Comparison of ENCODE assay signal across 23 mouse cellular contexts in the genomic region with DNA sequence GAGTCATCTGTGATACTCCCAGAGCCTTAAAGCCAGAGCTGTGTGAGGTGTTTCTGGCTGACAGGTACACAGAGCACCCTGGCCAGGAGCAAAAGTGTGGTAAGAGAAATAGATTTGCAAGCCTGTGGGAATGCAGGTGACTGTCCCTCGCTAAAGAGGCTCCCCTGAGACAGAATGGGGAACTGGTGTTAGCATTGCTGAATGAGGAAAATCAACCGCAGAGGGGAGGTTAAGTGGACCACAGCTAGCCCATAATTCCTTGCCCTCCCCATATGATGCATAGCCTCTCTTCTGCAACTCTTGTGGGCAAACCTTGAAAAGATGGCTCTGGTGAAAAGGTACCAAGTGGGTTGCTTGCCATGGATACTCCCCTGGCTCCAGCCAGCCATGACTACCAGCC. TPM values are rescaled to one million over a fixed set of nuclear protein-coding genes. Genes with fewer than 3 reads are reported as not detected.
DNase-seq lines count a peak whose midpoint lies in the region; ATAC-seq and TF ChIP-seq lines count a peak whose summit lies in the region.
"Had no signal": no experiment of that assay in that cellular context is flagged by ENCODE, and none has a peak within 500 bp of the region (broad histone marks: within the 10 kb centered on the region; RNA-seq: fewer than 3 reads in every experiment).

No protein-coding gene starts in this region.

- no peak overlapping the region for H3K4me3 ChIP-seq in CH12.LX (replicated peaks in 1 of 3; ENCODE audit: low read depth in 2 of 3, low read length in 2 of 3, poor library complexity in 1 of 3)
- H3K4me3 ChIP-seq in hindbrain, embryonic 10.5 days: no peak overlapping the region
- H3K4me3 ChIP-seq: embryonic facial prominence, embryonic 15.5 days; erythroblast, embryonic 14.5 days; forebrain, embryonic 10.5 days; heart, adult 2 months; hindbrain, embryonic 13.5 days had no signal

- H3K4me2 ChIP-seq in CH12.LX (ENCODE audit: insufficient read depth, low read depth, poor library complexity, severe bottlenecking): no peak overlapping the region
- H3K4me2 ChIP-seq: embryonic facial prominence, embryonic 15.5 days; hindbrain, embryonic 13.5 days had no signal

- peaks cover 12 to 34% of the 10 kb centered on the region in 2 experiments for H3K4me1 ChIP-seq in CH12.LX (ENCODE audit: control insufficient read depth in 1 of 2, insufficient read depth in 2 of 2)
- peaks cover 22% of the 10 kb centered on the region for H3K4me1 ChIP-seq in hindbrain, embryonic 10.5 days (replicated peaks)

- no peak for TF ChIP-seq RAD21 in CH12.LX (IDR thresholded peaks at IDR 0.05; ENCODE audit: low read depth, low read length)

- DNase-seq in 416B (ENCODE audit: low read depth) (peak; percentile 70), CH12.LX (ENCODE audit: extremely low read depth) (no peak)
- no peak for DNase-seq in hindbrain, embryonic 10.5 days (ENCODE audit: low spot score)
- DNase-seq in cerebellum, adult 9-11 months: no peak
- no peak for DNase-seq in ovary, postnatal 10 days (ENCODE audit: low spot score)
- DNase-seq: cerebellum, adult 11-12 months; cerebellum, postnatal 10 days; embryo, embryonic 11 days; gastrocnemius, postnatal 10 days; heart, adult 2 months had no signal

- H3K9me3 ChIP-seq in CH12.LX (replicated peaks; ENCODE audit: low read length): no peaks in the 10 kb centered on the region
- H3K9me3 ChIP-seq in hindbrain, embryonic 10.5 days: no peaks in the 10 kb centered on the region
- H3K9me3 ChIP-seq: embryonic facial prominence, embryonic 15.5 days; forebrain, embryonic 10.5 days; hindbrain, embryonic 13.5 days had no signal

- in situ Hi-C loops in CH12.LX (cut with MboI; ENCODE audit: low pct_ligation_motif_present, low pct_unique_long_range_greater_than_20kb, low sequenced_read_pairs): no loop called here

- H3K36me3 ChIP-seq in CH12.LX (replicated peaks in 1 of 2; ENCODE audit: control insufficient read depth in 1 of 2, insufficient read depth in 1 of 2, low read length in 1 of 2): no peaks in the 10 kb centered on the region
- no peaks in the 10 kb centered on the region for H3K36me3 ChIP-seq in hindbrain, embryonic 10.5 days
- H3K36me3 ChIP-seq: embryonic facial prominence, embryonic 15.5 days; forebrain, embryonic 10.5 days; hindbrain, embryonic 13.5 days had no signal

- H3K27ac ChIP-seq in CH12.LX (ENCODE audit: insufficient read depth, low read depth): no peak overlapping the region
- no peak overlapping the region for H3K27ac ChIP-seq in hindbrain, embryonic 10.5 days
- H3K27ac ChIP-seq: embryonic facial prominence, embryonic 15.5 days; forebrain, embryonic 10.5 days; heart, adult 2 months; hindbrain, embryonic 13.5 days; hindbrain, postnatal 0 days had no signal

- no peak for TF ChIP-seq CTCF in CH12.LX (conservative IDR thresholded peaks at IDR 0.05 in 1 of 2, IDR thresholded peaks at IDR 0.05 in 1 of 2; ENCODE audit: low read depth in 2 of 2, low read length in 2 of 2)

- WGBS in hindbrain, embryonic 10.5 days: 68% methylated on average over 2 of the region's 2 CpGs

- TF ChIP-seq POLR2A in CH12.LX (IDR thresholded peaks at IDR 0.05; ENCODE audit: low read depth, low read length): no peak

- no peaks in the 10 kb centered on the region for H3K79me2 ChIP-seq in CH12.LX (replicated peaks; ENCODE audit: control insufficient read depth, extremely low read depth, insufficient read depth, poor library complexity, severe bottlenecking)

- ATAC-seq in hematopoietic stem cell, adult 5-6 weeks (replicated peaks in 1 of 2; ENCODE audit: insufficient read depth in 1 of 2, low FRiP score in 2 of 2, low TSS enrichment in 1 of 2, low read depth in 1 of 2, poor library complexity in 2 of 2, severe bottlenecking in 2 of 2): peak; percentile 57 to 65; a peak in 3 of 4 replicates
- peak; percentile 82 for ATAC-seq in megakaryocyte progenitor cell, adult 5-6 weeks (replicated peaks; ENCODE audit: poor library complexity)
- ATAC-seq: CD4-positive, CD25-positive, alpha-beta regulatory T cell, adult 4 months; forebrain, embryonic 14.5 days had no signal

- H3K27me3 ChIP-seq in CH12.LX (replicated peaks): peaks cover 21% of the 10 kb centered on the region
- H3K27me3 ChIP-seq in hindbrain, embryonic 10.5 days (ENCODE audit: insufficient read depth, poor library complexity, severe bottlenecking): peaks cover 16% of the 10 kb centered on the region
- H3K27me3 ChIP-seq: embryonic facial prominence, embryonic 15.5 days had no signal

- no peak overlapping the region for H3K9ac ChIP-seq in CH12.LX (ENCODE audit: insufficient read depth, low read depth)
- H3K9ac ChIP-seq: embryonic facial prominence, embryonic 15.5 days had no signal

- no peak for TF ChIP-seq EP300 in CH12.LX (IDR thresholded peaks at IDR 0.05; ENCODE audit: low read length)

- dilution Hi-C loops in CH12.LX (cut with MboI; ENCODE audit: extremely low pct_ligation_motif_present, extremely low pct_unique_long_range_greater_than_20kb, low sequenced_read_pairs): no loop called here

TF ChIP-seq in CH12.LX, 34 proteins besides CTCF, POLR2A, EP300 and RAD21:
- no peak for TF ChIP-seq ETS1 (conservative IDR thresholded peaks at IDR 0.05; ENCODE audit: low read depth, low read length)
- TF ChIP-seq BHLHE40 (IDR thresholded peaks at IDR 0.05; ENCODE audit: low read depth, low read length): peak; percentile 58

RNA-seq across cellular contexts. Expression of gene Cdk18, which starts 9.9 kb away (rescaled TPM):
- total RNA-seq in CH12.LX (2012; rRNA removed): 1.0 and 2.5 TPM in 2 replicates
- total RNA-seq in CH12.LX (2014; rRNA removed): 0.32 TPM in 1 of 2 replicates, not detected in the other
- 1.1 and 1.3 TPM in 2 replicates for polyA plus RNA-seq in CH12.LX (2012; ENCODE audit: insufficient read length, low read depth)
- total RNA-seq in hematopoietic stem cell, adult 5-6 weeks (2017): 4.5 and 6.4 TPM in 2 replicates
- total RNA-seq in megakaryocyte progenitor cell, adult 5-6 weeks (2015): 1.7 and 2.3 TPM in 2 replicates
- total RNA-seq in megakaryocyte progenitor cell, adult 5-6 weeks (2017): 0.75 and 1.3 TPM in 2 replicates
- polyA plus RNA-seq in hindbrain, embryonic 10.5 days (2016; fragmentation: Nextera tagmentation; extraction: Ambion mirVana): 2.1 and 2.2 TPM in 2 replicates
- polyA plus RNA-seq: CD4-positive, CD25-positive, alpha-beta regulatory T cell, adult 4 months; erythroblast, embryonic 14.5 days had no signal

RNA-seq across cellular contexts. Expression of gene Lemd1, which starts 41.8 kb away (rescaled TPM):
- not detected in 2 replicates for total RNA-seq in CH12.LX (2012; rRNA removed)
- not detected in 2 replicates for total RNA-seq in CH12.LX (2014; rRNA removed)
- polyA plus RNA-seq in CH12.LX (2012; ENCODE audit: insufficient read length, low read depth): not detected in 2 replicates
- total RNA-seq in hematopoietic stem cell, adult 5-6 weeks (2017): not detected in 2 replicates
- total RNA-seq in megakaryocyte progenitor cell, adult 5-6 weeks (2015): not detected in 2 replicates
- total RNA-seq in megakaryocyte progenitor cell, adult 5-6 weeks (2017): not detected in 2 replicates
- 2.6 and 7.7 TPM in 2 replicates for polyA plus RNA-seq in hindbrain, embryonic 10.5 days (2016; fragmentation: Nextera tagmentation; extraction: Ambion mirVana)
- total RNA-seq: gastrocnemius, postnatal 10 days; heart, adult 2 months; heart, postnatal 25 days; MEL had no signal
- polyA plus RNA-seq: CD4-positive, CD25-positive, alpha-beta regulatory T cell, adult 4 months; erythroblast, embryonic 14.5 days; heart, adult 2 months; heart, embryonic 11.5 days; heart, embryonic 16.5 days had no signal

RNA-seq across cellular contexts. Expression of gene AC124108.1, which starts 41.8 kb away (rescaled TPM):
- total RNA-seq in CH12.LX (2012; rRNA removed): not detected in 2 replicates
- not detected in 2 replicates for total RNA-seq in CH12.LX (2014; rRNA removed)
- polyA plus RNA-seq in CH12.LX (2012; ENCODE audit: insufficient read length, low read depth): not detected in 2 replicates
- not detected in 2 replicates for total RNA-seq in hematopoietic stem cell, adult 5-6 weeks (2017)
- total RNA-seq in megakaryocyte progenitor cell, adult 5-6 weeks (2015): not detected in 2 replicates
- total RNA-seq in megakaryocyte progenitor cell, adult 5-6 weeks (2017): not detected in 2 replicates
- polyA plus RNA-seq in hindbrain, embryonic 10.5 days (2016; fragmentation: Nextera tagmentation; extraction: Ambion mirVana): 1.6 and 2.8 TPM in 2 replicates
- total RNA-seq: heart, postnatal 25 days; MEL had no signal
- polyA plus RNA-seq: CD4-positive, CD25-positive, alpha-beta regulatory T cell, adult 4 months; erythroblast, embryonic 14.5 days; heart, embryonic 16.5 days had no signal
